Mouse (Mus musculus): Measurements from ENCODE around the gene Lrrc28. TPM values are rescaled to one million over a fixed set of nuclear protein-coding genes. Genes with fewer than 3 reads are reported as not detected.

Lrrc28 gene
- total and polyA plus RNA-seq, 2 experiments from 2014 or later, result 22.6 to 48.5 TPM

- no peak overlapping the region for H3K4me3 ChIP-seq (ENCODE audit: low read length)
- DNase-seq (ENCODE audit: low spot score) (no peak), ATAC-seq (no peak)
- no peak for TF ChIP-seq CTCF (IDR thresholded peaks at IDR 0.05; ENCODE audit: low read depth)
- no peaks in the 10 kb centered on the region for H3K9me3 ChIP-seq (ENCODE audit: low read length)
- H3K36me3 ChIP-seq (ENCODE audit: insufficient read depth, low read length), result no peaks in the 10 kb centered on the region
- H3K27ac ChIP-seq, result no peak overlapping the region
- H3K27me3 ChIP-seq (ENCODE audit: insufficient read depth, low read length), result no peaks in the 10 kb centered on the region
- 76% methylated on average over 6 of the region's 6 CpGs for WGBS
- no peak overlapping the region for H3K4me2 ChIP-seq (ENCODE audit: low read depth, low read length)
- no peak overlapping the region for H3K9ac ChIP-seq (replicated peaks; ENCODE audit: low read length)
- H3K4me1 ChIP-seq (ENCODE audit: insufficient read depth, low read length), result 0 out of 2 replicates have a peak, but pooled peaks cover 6% of the 10 kb centered on the region
Observed at GRCm38 (mm10) chr7:67592670-67593069, 52.4 kb downstream of the Lrrc28 start.

GRCm38 (mm10) chr7:67588743-67589142, 56.3 kb downstream of the Lrrc28 start:
- WGBS, result 25% methylated on average over 6 of the region's 6 CpGs
- no peak for TF ChIP-seq CTCF (IDR thresholded peaks at IDR 0.05; ENCODE audit: low read depth)

GRCm38 (mm10) chr7:67586479-67586878, 58.6 kb downstream of the Lrrc28 start:
- no peak for ATAC-seq
- H3K9me3 ChIP-seq (ENCODE audit: low read length), result no peaks in the 10 kb centered on the region
- DNase-seq (ENCODE audit: low spot score), result no peak
- H3K27ac ChIP-seq, result no peak overlapping the region
- no peaks in the 10 kb centered on the region for H3K27me3 ChIP-seq (ENCODE audit: insufficient read depth, low read length)
- 80% methylated on average over 5 of the region's 5 CpGs for WGBS
- H3K36me3 ChIP-seq (ENCODE audit: insufficient read depth, low read length), result no peaks in the 10 kb centered on the region
- H3K4me2 ChIP-seq (ENCODE audit: low read depth, low read length), result no peak overlapping the region
- no peaks in the 10 kb centered on the region for H3K4me1 ChIP-seq (ENCODE audit: insufficient read depth, low read length)
- H3K9ac ChIP-seq (replicated peaks; ENCODE audit: low read length), result no peak overlapping the region
- TF ChIP-seq CTCF (IDR thresholded peaks at IDR 0.05; ENCODE audit: low read depth), result no peak
- no peak overlapping the region for H3K4me3 ChIP-seq (ENCODE audit: low read length)

More at GRCm38 (mm10) chr7:67588743-67589142, 56.3 kb downstream of the Lrrc28 start:
- H3K27me3 ChIP-seq (ENCODE audit: insufficient read depth, low read length), result no peaks in the 10 kb centered on the region
- H3K9ac ChIP-seq (replicated peaks; ENCODE audit: low read length), result no peak overlapping the region
- ATAC-seq (no peak), DNase-seq (ENCODE audit: low spot score) (no peak)
- H3K4me2 ChIP-seq (ENCODE audit: low read depth, low read length), result no peak overlapping the region
- H3K4me3 ChIP-seq (ENCODE audit: low read length), result no peak overlapping the region
- no peak overlapping the region for H3K27ac ChIP-seq
- no peaks in the 10 kb centered on the region for H3K9me3 ChIP-seq (ENCODE audit: low read length)
- H3K36me3 ChIP-seq (ENCODE audit: insufficient read depth, low read length), result no peaks in the 10 kb centered on the region
- H3K4me1 ChIP-seq (ENCODE audit: insufficient read depth, low read length), result 0 out of 2 replicates have a peak, but pooled peaks cover 6% of the 10 kb centered on the region

GRCm38 (mm10) chr7:67583852-67584251, 61.2 kb downstream of the Lrrc28 start:
- ATAC-seq (no peak), DNase-seq (ENCODE audit: low spot score) (no peak)
- Histone ChIP-seq H3K9ac (replicated peaks; ENCODE audit: low read length) (no peak overlapping the region), H3K27me3 (ENCODE audit: insufficient read depth, low read length) (no peaks in the 10 kb centered on the region), H3K4me2 (ENCODE audit: low read depth, low read length) (no peak overlapping the region), H3K36me3 (ENCODE audit: insufficient read depth, low read length) (no peaks in the 10 kb centered on the region), H3K4me3 (ENCODE audit: low read length) (no peak overlapping the region), H3K9me3 (ENCODE audit: low read length) (no peaks in the 10 kb centered on the region), H3K4me1 (ENCODE audit: insufficient read depth, low read length) (no peaks in the 10 kb centered on the region), H3K27ac (no peak overlapping the region)
- WGBS, result 73% methylated on average over 5 of the region's 5 CpGs
- no peak for TF ChIP-seq CTCF (IDR thresholded peaks at IDR 0.05; ENCODE audit: low read depth)

- Histone ChIP-seq H3K9ac (replicated peaks; ENCODE audit: low read length) (no peak overlapping the region), H3K4me1 (ENCODE audit: insufficient read depth, low read length) (no peaks in the 10 kb centered on the region), H3K27ac (no peak overlapping the region), H3K9me3 (ENCODE audit: low read length) (no peaks in the 10 kb centered on the region), H3K36me3 (ENCODE audit: insufficient read depth, low read length) (no peaks in the 10 kb centered on the region), H3K27me3 (ENCODE audit: insufficient read depth, low read length) (no peaks in the 10 kb centered on the region), H3K4me2 (ENCODE audit: low read depth, low read length) (no peak overlapping the region), H3K4me3 (ENCODE audit: low read length) (no peak overlapping the region)
- ATAC-seq, result no peak
- WGBS, result 52% methylated on average over 7 of the region's 7 CpGs
- TF ChIP-seq CTCF (IDR thresholded peaks at IDR 0.05; ENCODE audit: low read depth), result no peak
- no peak for DNase-seq (ENCODE audit: low spot score)
Observed at GRCm38 (mm10) chr7:67578783-67579482, 66.1 kb downstream of the Lrrc28 start.

- ATAC-seq (no peak), DNase-seq (ENCODE audit: low spot score) (no peak)
- Histone ChIP-seq H3K4me3 (ENCODE audit: low read length) (no peak overlapping the region), H3K4me1 (ENCODE audit: insufficient read depth, low read length) (no peaks in the 10 kb centered on the region), H3K4me2 (ENCODE audit: low read depth, low read length) (no peak overlapping the region), H3K27me3 (ENCODE audit: insufficient read depth, low read length) (no peaks in the 10 kb centered on the region), H3K27ac (no peak overlapping the region), H3K9me3 (ENCODE audit: low read length) (no peaks in the 10 kb centered on the region), H3K9ac (replicated peaks; ENCODE audit: low read length) (no peak overlapping the region), H3K36me3 (ENCODE audit: insufficient read depth, low read length) (no peaks in the 10 kb centered on the region)
- WGBS, result 82% methylated on average over 6 of the region's 6 CpGs
- no peak for TF ChIP-seq CTCF (IDR thresholded peaks at IDR 0.05; ENCODE audit: low read depth)
Observed at GRCm38 (mm10) chr7:67578044-67578443, 67.0 kb downstream of the Lrrc28 start.

GRCm38 (mm10) chr7:67566510-67567237, 78.4 kb downstream of the Lrrc28 start:
- 61% methylated on average over 8 of the region's 8 CpGs for WGBS
- Histone ChIP-seq H3K9me3 (ENCODE audit: low read length) (no peaks in the 10 kb centered on the region), H3K4me1 (ENCODE audit: insufficient read depth, low read length) (no peaks in the 10 kb centered on the region), H3K27ac (no peak overlapping the region), H3K27me3 (ENCODE audit: insufficient read depth, low read length) (no peaks in the 10 kb centered on the region), H3K9ac (replicated peaks; ENCODE audit: low read length) (no peak overlapping the region), H3K4me3 (ENCODE audit: low read length) (no peak overlapping the region), H3K4me2 (ENCODE audit: low read depth, low read length) (no peak overlapping the region), H3K36me3 (ENCODE audit: insufficient read depth, low read length) (no peaks in the 10 kb centered on the region)
- TF ChIP-seq CTCF (IDR thresholded peaks at IDR 0.05; ENCODE audit: low read depth), result no peak
- ATAC-seq (no peak), DNase-seq (ENCODE audit: low spot score) (no peak)

Data from hindbrain, postnatal 0 days (tissue).